ENCODE assay signal across 13 mouse cellular contexts in genomic region chr19:55768889-55769288, GRCm38 (mm10). TPM values are rescaled to one million over a fixed set of nuclear protein-coding genes. Genes with fewer than 3 reads are reported as not detected.
DNase-seq lines count a peak whose midpoint lies in the region; ATAC-seq and TF ChIP-seq lines count a peak whose summit lies in the region.
"Had no signal": no experiment of that assay in that cellular context is flagged by ENCODE, and none has a peak within 500 bp of the region (broad histone marks: within the 10 kb centered on the region; RNA-seq: fewer than 3 reads in every experiment).

No protein-coding gene starts in this region.

- TF ChIP-seq POLR2A in kidney, adult 2 months (IDR thresholded peaks at IDR 0.05; ENCODE audit: low read depth, low read length) = no peak

- H3K27me3 ChIP-seq in limb, embryonic 15.5 days = no peaks in the 10 kb centered on the region
- H3K27me3 ChIP-seq in kidney, adult 2 months (replicated peaks; ENCODE audit: control insufficient read depth, insufficient read depth, low read length) = no peaks in the 10 kb centered on the region

- no peak for ATAC-seq in limb, embryonic 15.5 days (ENCODE audit: insufficient number of reproducible peaks, low FRiP score, low TSS enrichment, low read depth)
- no peak for ATAC-seq in cerebellum, adult (ENCODE audit: insufficient number of reproducible peaks, low FRiP score, low TSS enrichment)
- ATAC-seq: forebrain, embryonic 16.5 days had no signal

- TF ChIP-seq CTCF in kidney, adult 2 months (conservative IDR thresholded peaks at IDR 0.05; ENCODE audit: insufficient read depth, insufficient read length, low read depth, low read length) = no peak

- intact Hi-C loops in heart, postnatal 10 days (cut with DNase I) = no loop called here

- no peak overlapping the region for H3K4me3 ChIP-seq in limb, embryonic 15.5 days
- H3K4me3 ChIP-seq in kidney, adult 2 months (ENCODE audit: insufficient read depth, low read depth, low read length) = no peak overlapping the region
- H3K4me3 ChIP-seq: hindbrain, embryonic 10.5 days; megakaryocyte, embryonic 14.5 days had no signal

- no peaks in the 10 kb centered on the region for H3K36me3 ChIP-seq in limb, embryonic 15.5 days
- no peaks in the 10 kb centered on the region for H3K36me3 ChIP-seq in kidney, adult 2 months (ENCODE audit: control insufficient read depth, insufficient read depth, low read length)

- no peak overlapping the region for H3K9ac ChIP-seq in limb, embryonic 15.5 days

- peaks cover 53% of the 10 kb centered on the region for H3K4me1 ChIP-seq in limb, embryonic 15.5 days
- H3K4me1 ChIP-seq in kidney, adult 2 months (ENCODE audit: control insufficient read depth, insufficient read depth, low read length) = no peaks in the 10 kb centered on the region; the same call in 1 of the 2 replicates

- WGBS in limb, embryonic 15.5 days = 40% methylated on average over 11 of the region's 11 CpGs
- WGBS in kidney, adult 2 months = 80% methylated on average over 11 of the region's 11 CpGs

- no peaks in the 10 kb centered on the region for H3K9me3 ChIP-seq in limb, embryonic 15.5 days
- H3K9me3 ChIP-seq: hindbrain, embryonic 10.5 days; megakaryocyte, embryonic 14.5 days had no signal

- H3K27ac ChIP-seq in limb, embryonic 15.5 days = peak overlapping the region; percentile 24; the same call in 1 of the 2 replicates
- no peak overlapping the region for H3K27ac ChIP-seq in kidney, adult 2 months (ENCODE audit: insufficient read depth, low read depth, low read length)
- H3K27ac ChIP-seq: hindbrain, embryonic 10.5 days had no signal

- peak; percentile 92 for DNase-seq in heart, adult 11 months
- DNase-seq in heart, postnatal 10 days = no peak
- peak; percentile 72 for DNase-seq in 3134 (ENCODE audit: extremely low read depth, insufficient read length, low spot score)
- peak; percentile 70 for DNase-seq in NIH3T3 (ENCODE audit: low read depth)
- DNase-seq in layer of hippocampus, postnatal 10 days (ENCODE audit: low spot score in 2 of 2) = no peak
- DNase-seq in kidney, adult 2 months = no peak
- DNase-seq: adrenal gland, postnatal 10 days; kidney, postnatal 36 days had no signal

- no peak overlapping the region for H3K4me2 ChIP-seq in limb, embryonic 15.5 days

RNA-seq across cellular contexts. Expression of gene Tcf7l2, which starts 27.3 kb away (rescaled TPM):
- 10 to 100 TPM; 21.9 to 22.3 TPM for total RNA-seq in heart, postnatal 10 days (2021)
- 85.4 and 90.5 TPM in 2 replicates for polyA plus RNA-seq in limb, embryonic 15.5 days (2015; fragmentation: Nextera tagmentation; extraction: Ambion mirVana)
- 10 to 100 TPM; 14.2 to 26.1 TPM for total RNA-seq in layer of hippocampus, postnatal 10 days (2021)
- polyA plus RNA-seq in kidney, adult 2 months (2012; rRNA removed) = 15.8 and 18.2 TPM in 2 replicates

Comparison
In these comparisons a context has a peak if more than half of its experiments do, and no peak if none do; other contexts are left out.
1. DNase-seq: peak in heart, adult 11 months (single experiment), 3134 (single experiment) and NIH3T3 (single experiment); none in heart, postnatal 10 days (0 of 2), layer of hippocampus, postnatal 10 days (0 of 2) and kidney, adult 2 months (single experiment).